Mouse (Mus musculus) gastrocnemius, postnatal 25 days (tissue): ENCODE results near the gene Rab11fip4. TPM values are rescaled to one million over a fixed set of nuclear protein-coding genes. Genes with fewer than 3 reads are reported as not detected.

ENCODE experiments used
- DNase-seq: peaks from one replicate; pipeline ENCODE4 v3.0.0; 2022
- total RNA-seq, 2 experiments: library from RNA; stranded (reverse); gene quantifications; 1 replicate in 1 of 2; 2 replicates in 1 of 2; pipeline ENCODE4 v1.2.3; 2021

Rab11fip4 gene
- total RNA-seq, 2 experiments from 2014 or later: 0.99 to 1.8 TPM

DNA sequence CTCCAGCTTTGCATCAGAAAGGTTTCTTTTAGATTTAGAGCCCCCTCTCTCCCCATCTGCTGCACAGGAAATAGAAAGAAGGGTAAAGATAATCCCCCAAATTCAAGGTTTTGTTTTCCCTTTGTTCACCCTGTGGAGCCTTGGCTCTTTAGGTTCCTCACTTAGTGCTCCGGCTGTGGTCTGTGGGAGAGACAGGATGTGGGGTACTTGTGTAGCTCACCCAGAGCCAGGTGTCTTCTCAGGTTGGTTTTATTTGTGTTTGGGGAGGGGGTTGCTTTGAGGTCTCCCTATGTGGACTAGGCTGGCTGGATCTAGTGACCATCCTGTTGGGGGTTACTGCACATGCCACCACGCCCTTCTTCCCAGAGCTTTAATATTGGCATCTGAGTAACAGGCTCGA is 23.9 kb downstream of the Rab11fip4 start:
- no peak for DNase-seq

GRCm38 (mm10) chr11:79615871-79616270 is 24.9 kb downstream of the Rab11fip4 start:
- peak; percentile 30 for DNase-seq

GRCm38 (mm10) chr11:79617991-79618390 is 27.0 kb downstream of the Rab11fip4 start:
- DNase-seq: no peak

DNA sequence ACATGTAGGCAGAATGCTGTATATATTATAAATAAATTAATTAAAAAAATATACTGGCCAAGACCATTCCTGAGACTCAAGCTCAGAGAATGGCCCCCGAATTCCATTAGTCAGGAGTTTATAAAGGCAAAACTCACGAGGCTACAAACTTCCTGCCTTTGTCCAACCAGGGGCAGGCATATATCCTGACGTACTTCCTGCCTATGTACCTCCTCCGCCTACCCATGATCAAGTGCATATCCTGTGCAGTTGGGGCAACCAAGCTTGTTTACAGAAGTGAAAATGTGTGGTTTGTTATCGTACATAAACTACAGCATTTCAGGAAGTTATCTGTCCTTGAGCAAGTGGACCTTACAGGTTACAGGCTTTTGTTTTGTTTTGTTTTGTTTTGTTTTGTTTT is 32.0 kb downstream of the Rab11fip4 start:
- DNase-seq: no peak

GRCm38 (mm10) chr11:79624801-79625302 is 33.8 kb downstream of the Rab11fip4 start:
- DNase-seq: peak; percentile 46

GRCm38 (mm10) chr11:79628716-79629115 is 37.7 kb downstream of the Rab11fip4 start:
- DNase-seq: no peak

DNA sequence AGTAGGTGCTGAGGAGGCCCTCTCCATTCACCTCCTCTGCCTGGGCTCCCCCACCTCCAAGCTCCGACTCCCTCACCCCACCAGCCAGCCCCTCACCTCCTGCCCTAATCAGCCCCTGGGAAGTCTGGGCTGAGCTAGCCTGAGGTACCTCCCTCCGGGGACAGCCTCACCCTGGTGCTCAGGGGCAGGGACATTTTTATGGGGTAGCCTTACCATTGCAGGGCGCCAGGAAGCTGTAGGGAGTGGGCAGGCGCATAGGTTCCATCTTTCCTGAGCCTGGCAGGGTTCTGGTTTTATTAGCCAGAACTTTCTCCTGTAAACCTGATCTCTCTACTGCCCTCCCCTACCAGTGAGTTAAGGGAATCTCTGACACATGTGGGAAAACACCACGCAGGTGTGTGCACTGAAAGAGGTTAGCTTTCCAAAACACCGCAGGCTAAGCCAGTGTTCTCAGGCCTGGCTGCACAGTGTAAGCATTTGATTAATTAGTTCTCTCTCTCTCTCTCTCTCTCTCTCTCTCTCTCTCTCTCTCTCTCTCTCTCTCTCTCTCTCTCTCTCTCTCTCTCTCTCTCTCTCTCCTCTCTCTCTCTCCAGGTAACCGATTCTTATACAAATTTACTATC is 38.9 kb downstream of the Rab11fip4 start:
- no peak for DNase-seq

DNA sequence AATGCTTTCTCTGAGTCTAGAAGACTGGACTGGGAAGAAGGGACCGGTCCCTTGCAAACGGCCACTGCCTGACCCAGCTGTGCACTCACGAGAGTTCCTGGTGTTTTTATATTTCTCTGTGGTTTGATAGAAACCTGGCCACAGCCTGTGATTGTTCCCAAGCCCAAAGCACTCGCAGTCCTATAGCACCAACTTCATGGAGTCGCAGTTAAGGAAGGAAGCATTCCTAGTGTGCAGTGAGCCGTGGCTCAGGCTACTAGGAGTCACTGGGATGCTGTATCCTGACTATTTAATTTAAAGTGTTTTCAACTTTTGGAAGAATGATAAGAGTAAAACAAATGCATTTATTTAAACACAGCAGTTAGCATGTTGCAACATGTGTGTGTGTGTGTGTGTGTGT is 39.5 kb downstream of the Rab11fip4 start:
- DNase-seq: no peak

- no peak for DNase-seq
Measured at GRCm38 (mm10) chr11:79633366-79633765, 42.4 kb downstream of the Rab11fip4 start.

DNA sequence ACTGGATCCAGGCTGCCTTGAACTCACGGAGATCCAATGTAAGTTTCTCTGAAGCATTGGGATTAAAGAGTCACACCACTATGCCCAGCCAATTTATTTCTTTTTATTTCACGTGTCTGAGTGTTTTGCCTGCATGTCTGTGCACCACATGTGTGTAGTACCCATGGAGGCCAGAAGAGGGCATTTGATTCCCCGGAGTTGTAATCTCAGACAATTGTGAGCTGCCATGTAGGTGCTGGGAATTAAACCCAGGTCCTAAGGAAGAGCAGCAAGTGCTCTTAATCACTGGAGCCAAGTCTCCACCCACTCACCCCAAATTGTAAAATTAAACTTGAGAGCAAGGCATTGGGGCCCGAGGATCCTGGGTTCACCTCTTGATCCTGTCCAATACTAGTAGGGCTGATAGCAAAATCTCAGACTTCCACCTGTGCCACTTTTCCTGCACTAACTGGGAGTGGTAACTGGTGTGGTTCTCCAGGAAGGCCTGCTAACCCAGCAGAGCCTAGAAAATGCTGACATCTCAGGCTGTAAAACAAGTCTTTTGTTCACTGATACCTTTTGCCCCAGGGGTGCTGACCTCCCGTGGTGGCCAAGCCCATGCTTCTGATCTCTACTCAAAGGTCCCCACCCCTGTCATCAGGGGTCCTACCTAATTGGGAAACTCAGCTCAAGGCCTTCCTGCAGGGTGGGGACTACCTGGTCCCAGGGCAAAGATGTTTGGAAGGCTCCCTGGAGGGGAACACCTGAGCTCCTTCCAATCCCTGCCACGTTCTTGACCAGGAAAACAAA is 44.8 kb downstream of the Rab11fip4 start:
- no peak for DNase-seq

GRCm38 (mm10) chr11:79636481-79636880 is 45.5 kb downstream of the Rab11fip4 start:
- DNase-seq: no peak

DNA sequence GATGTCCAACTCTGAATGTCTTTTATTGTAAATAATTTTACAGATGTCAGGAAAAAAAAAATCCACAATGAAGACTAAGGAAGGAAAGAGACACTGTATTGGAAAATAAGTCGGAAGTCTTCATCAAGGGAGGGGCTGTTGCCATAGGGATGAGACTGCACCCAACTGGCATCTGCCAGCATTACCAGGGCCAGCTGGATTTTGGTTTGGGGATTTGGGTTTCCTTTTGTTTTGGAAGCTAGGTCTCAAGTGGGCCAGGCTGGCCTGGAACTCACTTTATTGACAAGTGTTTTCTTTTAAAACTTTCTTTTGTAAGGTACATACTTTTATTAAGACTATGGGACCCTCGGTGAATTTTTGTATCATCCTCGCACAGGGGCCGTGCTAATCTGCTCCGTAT is 47.7 kb downstream of the Rab11fip4 start:
- DNase-seq: no peak

DNA sequence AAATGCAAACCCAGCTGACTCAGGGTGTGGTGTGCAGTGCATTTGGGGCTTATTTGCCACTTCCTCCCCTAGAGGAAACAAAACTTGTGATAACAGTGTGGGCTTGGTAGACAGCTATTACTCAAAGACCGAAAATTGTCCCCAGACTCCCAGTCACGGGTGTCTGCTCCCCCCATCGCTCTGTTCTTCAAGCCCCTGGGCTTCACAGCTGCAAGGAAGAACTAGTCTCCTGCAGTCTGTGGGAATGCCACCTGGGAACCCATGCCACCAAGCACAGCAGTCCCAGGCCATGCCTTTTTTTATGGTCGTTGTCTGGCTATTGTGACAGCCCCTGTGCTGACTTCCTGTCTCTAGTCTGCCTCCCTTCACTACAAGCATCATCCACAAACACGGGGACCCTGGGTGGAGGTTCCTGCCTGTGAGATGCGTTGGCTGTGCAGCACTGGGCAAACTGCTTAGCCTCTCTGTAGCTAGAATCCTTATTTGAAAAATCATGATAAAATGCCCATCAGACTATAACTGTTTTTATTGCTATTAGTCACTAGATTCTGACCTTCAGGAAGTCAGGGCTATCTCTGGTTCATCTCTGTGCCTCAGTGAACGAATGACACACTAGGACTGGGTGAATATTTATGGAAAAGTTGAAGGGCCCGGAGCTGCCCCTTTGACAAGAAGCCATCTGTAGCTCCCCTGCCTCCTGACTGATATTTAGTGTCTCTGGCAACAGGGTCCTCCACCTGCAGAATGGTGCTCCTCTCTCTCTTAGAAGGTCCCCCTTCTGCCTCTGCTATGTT is 50.1 kb downstream of the Rab11fip4 start:
- DNase-seq: no peak

- no peak for DNase-seq
Measured at GRCm38 (mm10) chr11:79643730-79644129, 52.7 kb downstream of the Rab11fip4 start.

DNA sequence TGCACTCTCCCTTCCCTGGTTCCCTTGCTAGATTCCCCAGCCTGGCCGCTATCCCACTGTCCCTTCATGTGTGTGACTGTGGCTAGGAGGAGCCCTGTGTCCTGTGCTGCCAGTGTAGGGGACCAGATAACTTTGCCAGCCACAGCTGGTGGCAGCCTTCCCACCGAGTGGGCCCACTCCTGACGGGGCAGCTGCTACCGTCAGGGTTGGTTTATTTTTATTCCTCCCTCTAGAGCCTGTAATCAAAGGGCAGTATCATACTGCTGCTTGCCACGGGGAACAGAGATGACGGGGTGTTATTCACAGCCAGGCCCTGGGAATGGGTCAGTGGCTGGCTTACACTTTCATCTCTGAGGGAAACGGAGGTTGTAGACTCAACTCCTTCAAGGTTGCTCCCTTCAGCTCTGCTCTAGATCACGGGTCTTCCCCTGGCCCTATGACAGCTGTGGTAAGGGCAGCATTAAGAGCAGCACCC is 53.7 kb downstream of the Rab11fip4 start:
- peak; percentile 59 for DNase-seq

DNA sequence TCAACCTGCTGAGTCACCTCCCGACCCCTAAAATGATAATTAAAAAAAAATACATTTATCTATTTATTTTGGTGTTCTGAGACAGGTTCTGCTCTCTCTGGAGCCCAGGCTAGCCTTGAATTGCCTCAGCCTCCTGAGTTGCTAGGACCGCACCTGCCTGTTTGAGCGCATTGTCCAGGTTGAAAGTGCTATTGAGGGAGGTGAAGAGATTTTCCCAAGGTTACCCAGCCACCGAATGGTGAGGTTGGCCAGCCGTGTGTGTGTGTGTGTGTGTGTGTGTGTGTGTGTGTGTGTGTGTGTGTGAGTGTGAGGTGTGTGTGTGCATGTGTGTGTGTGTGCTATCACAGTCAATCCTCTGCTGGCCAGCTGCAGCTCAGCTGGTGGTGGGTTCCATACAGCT is 55.0 kb downstream of the Rab11fip4 start:
- no peak for DNase-seq

GRCm38 (mm10) chr11:79646467-79647070 is 55.6 kb downstream of the Rab11fip4 start:
- no peak for DNase-seq

DNA sequence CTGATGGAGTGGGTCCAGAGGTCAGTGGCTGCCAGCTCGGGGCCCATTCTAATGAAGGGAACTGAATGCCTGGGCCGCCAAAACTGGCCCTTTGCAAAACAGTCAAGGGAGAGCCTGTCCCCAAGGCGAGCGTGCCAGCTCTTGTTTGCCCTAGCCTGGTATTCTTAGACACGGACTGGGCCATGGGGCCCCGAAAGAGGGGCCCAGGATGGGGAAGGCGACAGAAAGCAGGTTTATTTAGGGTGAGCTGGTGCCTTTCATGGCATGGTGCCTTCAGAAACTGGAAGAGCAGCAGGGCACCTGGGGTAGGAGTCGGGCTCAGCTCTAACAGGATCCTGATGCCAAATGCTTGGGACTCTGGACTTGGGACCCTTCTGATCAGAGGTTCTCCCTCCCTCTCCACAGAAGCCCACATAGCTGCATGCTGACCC is 56.1 kb downstream of the Rab11fip4 start:
- DNase-seq: peak; percentile 20

DNA sequence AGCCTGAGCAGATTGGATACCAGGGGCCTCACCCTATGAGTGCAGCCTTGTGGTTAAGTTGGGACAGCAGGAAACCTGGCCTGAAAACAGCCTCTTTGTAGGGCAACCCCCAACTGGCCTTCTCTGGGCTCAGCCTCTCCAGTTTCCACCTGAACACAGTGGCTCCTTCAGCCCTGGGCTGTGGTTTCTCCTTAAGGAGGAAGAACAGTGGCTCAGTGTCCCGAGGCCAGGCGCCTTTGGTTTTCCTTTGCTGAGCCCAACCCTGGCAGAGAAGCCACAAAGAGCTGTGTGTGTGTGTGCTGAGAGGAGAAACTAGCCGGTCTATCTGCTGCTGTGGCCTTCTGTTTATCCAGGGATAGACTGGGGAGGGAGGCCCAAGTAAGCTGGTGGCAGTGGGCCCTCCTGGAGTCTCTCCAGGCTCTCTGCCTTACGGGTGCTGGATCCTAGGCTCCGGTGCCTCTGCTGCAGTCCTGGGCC is 59.4 kb downstream of the Rab11fip4 start:
- DNase-seq: no peak

GRCm38 (mm10) chr11:79652257-79652656 is 61.2 kb downstream of the Rab11fip4 start:
- no peak for DNase-seq

DNA sequence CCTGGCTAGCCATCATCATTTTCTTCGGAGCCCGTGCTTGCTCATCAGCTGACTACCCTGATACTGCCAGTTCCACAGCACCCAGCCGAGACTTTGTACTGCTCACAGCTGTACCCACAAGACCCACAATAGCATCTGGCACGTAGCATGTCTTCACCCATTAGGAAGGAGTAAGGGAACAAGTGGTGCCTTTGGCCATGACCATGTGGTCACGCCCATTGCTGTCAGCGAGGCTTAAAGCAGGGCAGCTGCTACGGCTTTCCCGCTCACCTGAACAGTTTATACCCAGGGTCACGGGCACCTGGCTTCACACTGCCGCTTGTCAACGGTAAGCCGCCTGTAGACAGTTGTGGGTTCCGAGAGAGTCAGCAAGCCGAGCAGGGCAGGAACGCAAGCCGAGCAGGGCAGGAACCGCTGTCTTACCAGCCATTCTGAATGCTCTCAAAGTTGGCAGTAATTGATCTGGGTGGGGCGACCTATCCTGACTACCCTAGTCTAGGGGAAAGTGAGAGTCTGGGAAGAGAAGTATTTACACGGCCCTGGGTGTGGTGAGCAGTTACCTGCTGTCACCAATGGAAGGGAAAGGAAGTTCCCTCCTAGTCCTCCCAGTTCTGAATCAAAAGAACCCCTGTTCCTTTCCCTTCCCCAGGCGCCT is 62.0 kb downstream of the Rab11fip4 start:
- DNase-seq: no peak
